Mouse (Mus musculus): ENCODE data around the gene Tdrd1. TPM values are rescaled to one million over a fixed set of nuclear protein-coding genes. Genes with fewer than 3 reads are reported as not detected.
A peak's percentile ranks its signal among the peaks of the same experiment; 100 is the strongest.

Tdrd1 gene
- total and polyA plus RNA-seq, 3 experiments: 0.07 TPM; not detected in 2

GRCm38 (mm10) chr19:56835340-56835739 lies 9.3 kb downstream of the Tdrd1 start:
- H3K27ac ChIP-seq (ENCODE audit: insufficient read depth, low read depth): no peak overlapping the region
- no peak overlapping the region for H3K4me3 ChIP-seq (replicated peaks in 1 of 3; ENCODE audit: low read depth in 2 of 3, low read length in 2 of 3, poor library complexity in 1 of 3)
- H3K79me2 ChIP-seq (replicated peaks; ENCODE audit: control insufficient read depth, extremely low read depth, insufficient read depth, poor library complexity, severe bottlenecking): no peaks in the 10 kb centered on the region
- no peak for DNase-seq (ENCODE audit: extremely low read depth)
- in situ Hi-C loops (cut with MboI; ENCODE audit: low pct_ligation_motif_present, low pct_unique_long_range_greater_than_20kb, low sequenced_read_pairs): no loop called here
- no peaks in the 10 kb centered on the region for H3K9me3 ChIP-seq (replicated peaks; ENCODE audit: low read length)
- dilution Hi-C loops (cut with MboI; ENCODE audit: extremely low pct_ligation_motif_present, extremely low pct_unique_long_range_greater_than_20kb, low sequenced_read_pairs): no loop called here
- H3K27me3 ChIP-seq (replicated peaks): no peaks in the 10 kb centered on the region
- H3K9ac ChIP-seq (ENCODE audit: insufficient read depth, low read depth): no peak overlapping the region
- TF ChIP-seq JUN (IDR thresholded peaks at IDR 0.05; ENCODE audit: insufficient read depth, low read depth, low read length) (no peak), TBP (conservative IDR thresholded peaks at IDR 0.05; ENCODE audit: low read depth, low read length) (no peak)
- H3K36me3 ChIP-seq (replicated peaks in 1 of 2; ENCODE audit: control insufficient read depth in 1 of 2, insufficient read depth in 1 of 2, low read length in 1 of 2): no peaks in the 10 kb centered on the region
- H3K4me2 ChIP-seq (ENCODE audit: insufficient read depth, low read depth, poor library complexity, severe bottlenecking): no peak overlapping the region
- H3K4me1 ChIP-seq (ENCODE audit: control insufficient read depth in 1 of 2, insufficient read depth in 2 of 2): no peaks in the 10 kb centered on the region

GRCm38 (mm10) chr19:56838942-56839706 lies 13.1 kb downstream of the Tdrd1 start:
- in situ Hi-C loops (cut with MboI; ENCODE audit: low pct_ligation_motif_present, low pct_unique_long_range_greater_than_20kb, low sequenced_read_pairs) (no loop called here), dilution Hi-C loops (cut with MboI; ENCODE audit: extremely low pct_ligation_motif_present, extremely low pct_unique_long_range_greater_than_20kb, low sequenced_read_pairs) (no loop called here)
- Histone ChIP-seq H3K79me2 (replicated peaks; ENCODE audit: control insufficient read depth, extremely low read depth, insufficient read depth, poor library complexity, severe bottlenecking) (no peaks in the 10 kb centered on the region), H3K4me2 (ENCODE audit: insufficient read depth, low read depth, poor library complexity, severe bottlenecking) (no peak overlapping the region), H3K9me3 (replicated peaks; ENCODE audit: low read length) (no peaks in the 10 kb centered on the region), H3K4me1 (ENCODE audit: control insufficient read depth in 1 of 2, insufficient read depth in 2 of 2) (peaks cover 6 to 12% of the 10 kb centered on the region in 2 experiments), H3K27me3 (replicated peaks) (no peaks in the 10 kb centered on the region), H3K36me3 (replicated peaks in 1 of 2; ENCODE audit: control insufficient read depth in 1 of 2, insufficient read depth in 1 of 2, low read length in 1 of 2) (no peaks in the 10 kb centered on the region), H3K4me3 (replicated peaks in 1 of 3; ENCODE audit: low read depth in 2 of 3, low read length in 2 of 3, poor library complexity in 1 of 3) (no peak overlapping the region), H3K9ac (ENCODE audit: insufficient read depth, low read depth) (no peak overlapping the region), H3K27ac (ENCODE audit: insufficient read depth, low read depth) (no peak overlapping the region)
- TF ChIP-seq GABPA (IDR thresholded peaks at IDR 0.05; ENCODE audit: insufficient replicate concordance, low read depth, low read length): no peak
- peak in 1 of 2 experiments; percentile 3; a peak in 1 of 4 replicates for TF ChIP-seq CTCF (conservative IDR thresholded peaks at IDR 0.05 in 1 of 2, IDR thresholded peaks at IDR 0.05 in 1 of 2; ENCODE audit: low read depth in 2 of 2, low read length in 2 of 2)
- DNase-seq (ENCODE audit: extremely low read depth): no peak

GRCm38 (mm10) chr19:56842974-56843373 lies 17.0 kb downstream of the Tdrd1 start:
- H3K4me3 ChIP-seq (replicated peaks in 1 of 3; ENCODE audit: low read depth in 2 of 3, low read length in 2 of 3, poor library complexity in 1 of 3): no peak overlapping the region
- in situ Hi-C loops (cut with MboI; ENCODE audit: low pct_ligation_motif_present, low pct_unique_long_range_greater_than_20kb, low sequenced_read_pairs) (no loop called here), dilution Hi-C loops (cut with MboI; ENCODE audit: extremely low pct_ligation_motif_present, extremely low pct_unique_long_range_greater_than_20kb, low sequenced_read_pairs) (no loop called here)
- DNase-seq (ENCODE audit: extremely low read depth): no peak
- no peaks in the 10 kb centered on the region for H3K36me3 ChIP-seq (replicated peaks in 1 of 2; ENCODE audit: control insufficient read depth in 1 of 2, insufficient read depth in 1 of 2, low read length in 1 of 2)
- H3K27ac ChIP-seq (ENCODE audit: insufficient read depth, low read depth): no peak overlapping the region
- no peaks in the 10 kb centered on the region for H3K9me3 ChIP-seq (replicated peaks; ENCODE audit: low read length)
- H3K4me1 ChIP-seq (ENCODE audit: control insufficient read depth in 1 of 2, insufficient read depth in 2 of 2): peaks cover 6 to 12% of the 10 kb centered on the region in 2 experiments
- H3K79me2 ChIP-seq (replicated peaks; ENCODE audit: control insufficient read depth, extremely low read depth, insufficient read depth, poor library complexity, severe bottlenecking): no peaks in the 10 kb centered on the region
- TF ChIP-seq ELF1 (IDR thresholded peaks at IDR 0.05; ENCODE audit: low read depth, low read length): no peak
- TF ChIP-seq NRF1 (IDR thresholded peaks at IDR 0.05; ENCODE audit: low read depth, low read length): no peak
- H3K9ac ChIP-seq (ENCODE audit: insufficient read depth, low read depth): no peak overlapping the region
- H3K27me3 ChIP-seq (replicated peaks): no peaks in the 10 kb centered on the region
- H3K4me2 ChIP-seq (ENCODE audit: insufficient read depth, low read depth, poor library complexity, severe bottlenecking): no peak overlapping the region
